Mouse (Mus musculus): ENCODE data around the gene Plpp2. TPM values are rescaled to one million over a fixed set of nuclear protein-coding genes. Genes with fewer than 3 reads are reported as not detected.

Plpp2 gene
- total RNA-seq, 4 experiments from 2014 or later: 5.6 to 9.3 (median 6.9) TPM

GRCm38 (mm10) chr10:79550366-79550765 is 16.8 kb upstream of the Plpp2 start:
- no peak for DNase-seq (ENCODE audit: low spot score in 2 of 2)

GRCm38 (mm10) chr10:79548971-79549723 is 15.6 kb upstream of the Plpp2 start:
- no peak for DNase-seq (ENCODE audit: low spot score in 2 of 2)

GRCm38 (mm10) chr10:79548546-79548945 is 14.9 kb upstream of the Plpp2 start:
- no peak for DNase-seq (ENCODE audit: low spot score in 2 of 2)

- no peak for DNase-seq (ENCODE audit: low spot score in 2 of 2)
Measured at GRCm38 (mm10) chr10:79547148-79547675, 13.6 kb upstream of the Plpp2 start.

- DNase-seq (ENCODE audit: low spot score in 2 of 2): no peak
Measured at GRCm38 (mm10) chr10:79546483-79546882, 12.9 kb upstream of the Plpp2 start.

- no peak for DNase-seq (ENCODE audit: low spot score in 2 of 2)
Measured at GRCm38 (mm10) chr10:79545891-79546290, 12.3 kb upstream of the Plpp2 start.

GRCm38 (mm10) chr10:79544631-79545030 is 11.0 kb upstream of the Plpp2 start:
- no peak for DNase-seq (ENCODE audit: low spot score in 2 of 2)

GRCm38 (mm10) chr10:79543884-79544597 is 10.4 kb upstream of the Plpp2 start:
- DNase-seq (ENCODE audit: low spot score in 2 of 2): no peak

GRCm38 (mm10) chr10:79542171-79542570 is 8.6 kb upstream of the Plpp2 start:
- no peak for DNase-seq (ENCODE audit: low spot score in 2 of 2)

GRCm38 (mm10) chr10:79541522-79541921 is 7.9 kb upstream of the Plpp2 start:
- DNase-seq (ENCODE audit: low spot score in 2 of 2): no peak

- no peak for DNase-seq (ENCODE audit: low spot score in 2 of 2)
Measured at GRCm38 (mm10) chr10:79540746-79541145, 7.2 kb upstream of the Plpp2 start.

- no peak for DNase-seq (ENCODE audit: low spot score in 2 of 2)
Measured at GRCm38 (mm10) chr10:79539701-79540495, 6.3 kb upstream of the Plpp2 start.

- no peak for DNase-seq (ENCODE audit: low spot score in 2 of 2)
Measured at GRCm38 (mm10) chr10:79538873-79539272, 5.3 kb upstream of the Plpp2 start.

- peak in 1 of 2 experiments; percentile 35 for DNase-seq (ENCODE audit: low spot score in 2 of 2)
Measured at GRCm38 (mm10) chr10:79538323-79538722, 4.7 kb upstream of the Plpp2 start.

- DNase-seq (ENCODE audit: low spot score in 2 of 2): no peak
Measured at GRCm38 (mm10) chr10:79537781-79538180, 4.2 kb upstream of the Plpp2 start.

- DNase-seq (ENCODE audit: low spot score in 2 of 2): peak in 1 of 2 experiments; percentile 1
Measured at GRCm38 (mm10) chr10:79537271-79537670, 3.7 kb upstream of the Plpp2 start.

- DNase-seq (ENCODE audit: low spot score in 2 of 2): peak in 1 of 2 experiments; percentile 1
Measured at GRCm38 (mm10) chr10:79536461-79537080, 3.0 kb upstream of the Plpp2 start.

- DNase-seq (ENCODE audit: low spot score in 2 of 2): no peak
Measured at GRCm38 (mm10) chr10:79535431-79535830, 1.8 kb upstream of the Plpp2 start.

- no peak for DNase-seq (ENCODE audit: low spot score in 2 of 2)
Measured at GRCm38 (mm10) chr10:79534426-79534825, 830 bp upstream of the Plpp2 start.

- peak in 1 of 2 experiments; percentile 1 for DNase-seq (ENCODE audit: low spot score in 2 of 2)
Measured at GRCm38 (mm10) chr10:79532678-79533077, 918 bp downstream of the Plpp2 start.

- no peak for DNase-seq (ENCODE audit: low spot score in 2 of 2)
Measured at GRCm38 (mm10) chr10:79531593-79531992, 2.0 kb downstream of the Plpp2 start.
